Mouse (Mus musculus) kidney, adult 2 months (tissue): ENCODE measurements around the gene AB124611. TPM values are rescaled to one million over a fixed set of nuclear protein-coding genes. Genes with fewer than 3 reads are reported as not detected.
"Not testable (repeated sequence)": the region's sequence is repeated elsewhere in the genome, so short reads cannot be mapped to it uniquely, and the experiment has no call there.

ENCODE experiments used
- DNase-seq: peaks from one replicate; pipeline ENCODE4 v3.0.0; 2021
- H3K27ac ChIP-seq: fragments of 200-500 bp; 2 replicates; pipeline ENCODE4 v1.5.1; 2012; ENCODE audit warnings: low read depth, low read length, control low read depth, inconsistent platforms; ENCODE audit not compliant: insufficient read depth
- H3K27me3 ChIP-seq: fragments of 200-500 bp; replicated peaks from 2 replicates; pipeline ENCODE4 v1.6.1; 2012; ENCODE audit warnings: mild to moderate bottlenecking, moderate library complexity, low read length, inconsistent platforms; ENCODE audit not compliant: control insufficient read depth, insufficient read depth
- H3K36me3 ChIP-seq: fragments of 200-500 bp; 2 replicates; pipeline ENCODE4 v1.6.1; 2012; ENCODE audit warnings: mild to moderate bottlenecking, moderate library complexity, low read length, inconsistent platforms; ENCODE audit not compliant: control insufficient read depth, insufficient read depth
- H3K4me1 ChIP-seq: fragments of 200-500 bp; 2 replicates; pipeline ENCODE4 v1.6.1; 2011; ENCODE audit warnings: low read length; ENCODE audit not compliant: control insufficient read depth, insufficient read depth
- H3K4me3 ChIP-seq: fragments of 200-500 bp; 2 replicates; pipeline ENCODE4 v1.5.1; 2011; ENCODE audit warnings: mild to moderate bottlenecking, low read depth, low read length, control low read depth; ENCODE audit not compliant: insufficient read depth
- CTCF ChIP-seq: fragments of 200-500 bp; conservative IDR thresholded peaks from 2 replicates; pipeline ENCODE4 v1.5.1; 2011; ENCODE audit warnings: low read depth, mild to moderate bottlenecking, control low read depth, low read length, moderate library complexity, mixed read lengths; ENCODE audit not compliant: insufficient read depth, insufficient read length
- POLR2A ChIP-seq: fragments of 200-500 bp; IDR thresholded peaks from one replicate; pipeline ENCODE4 v1.6.1; 2011; ENCODE audit warnings: low read depth, low read length, control low read depth
- WGBS: fragments of 180-500 bp; shearing (Covaris S2); methylation state at CpG from one replicate; pipeline ENCODE4 v1.1.7; 2018; 5-methylcytosine and 5-hydroxymethylcytosine counted together
- polyA plus RNA-seq: library from polyadenylated mRNA; depleted of rRNA; stranded (reverse); fragments of >200 nt; gene quantifications from 2 replicates; pipeline ENCODE4 v1.2.3, GENCODE M21; 2012

The AB124611 gene
- polyA plus RNA-seq, 1 experiment, result 2.6 TPM

GRCm38 (mm10) chr9:21537009-21537408 is 11.0 kb downstream of the AB124611 start:
- H3K4me3 ChIP-seq, result no peak overlapping the region
- H3K27ac ChIP-seq, result no peak overlapping the region
- H3K36me3 ChIP-seq, result no peaks in the 10 kb centered on the region
- H3K27me3 ChIP-seq, result no peaks in the 10 kb centered on the region
- TF ChIP-seq POLR2A (no peak), CTCF (no peak)
- H3K4me1 ChIP-seq, result no peaks in the 10 kb centered on the region
- no peak for DNase-seq
- WGBS, result 64% methylated on average over 4 of the region's 4 CpGs

DNA sequence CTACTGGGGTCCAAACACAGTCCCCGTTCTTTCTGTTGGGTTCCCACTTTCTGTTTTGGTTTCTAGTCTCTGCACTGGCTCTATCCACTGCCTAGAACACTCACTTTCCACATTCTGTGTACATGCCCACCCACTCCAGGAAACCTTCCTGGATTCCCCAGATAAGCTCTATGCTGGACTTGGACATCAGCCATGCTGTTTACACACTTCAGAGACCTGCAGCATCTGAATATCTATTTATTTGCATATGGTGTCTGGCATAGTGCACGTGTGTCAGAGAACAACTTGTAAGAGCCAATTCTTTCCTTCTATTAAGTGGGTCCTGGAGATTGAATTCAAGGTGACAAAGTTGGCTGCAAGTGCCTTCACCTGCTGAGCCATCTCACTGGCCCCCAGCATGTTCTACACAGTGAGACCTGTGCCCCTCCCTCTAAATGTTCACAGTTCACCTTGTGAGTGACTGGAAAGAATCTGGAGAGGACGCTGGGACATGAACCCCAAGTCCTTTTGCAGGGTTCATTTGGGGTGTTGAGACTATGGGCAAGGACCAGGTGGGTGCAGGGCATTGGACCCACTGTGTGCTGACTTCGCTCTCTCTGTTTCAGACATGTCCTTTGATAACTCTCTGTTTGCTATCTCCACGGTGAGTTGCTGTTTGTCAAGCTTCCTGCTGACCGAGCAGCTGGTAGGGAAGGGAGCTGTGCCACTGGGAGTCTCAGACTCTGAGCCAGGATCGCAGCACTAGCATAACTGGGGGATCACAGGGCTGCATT is 14.2 kb downstream of the AB124611 start:
- Histone ChIP-seq H3K27me3 (no peaks in the 10 kb centered on the region), H3K36me3 (no peaks in the 10 kb centered on the region), H3K4me1 (0 out of 2 replicates have a peak, but pooled peaks cover under 1% of the 10 kb centered on the region), H3K4me3 (no peak overlapping the region), H3K27ac (no peak overlapping the region)
- DNase-seq, result no peak
- WGBS, result 73% methylated on average over 7 of the region's 7 CpGs
- TF ChIP-seq CTCF, result no peak
- TF ChIP-seq POLR2A, result no peak

- not testable (repeated sequence) for H3K4me3 ChIP-seq, DNase-seq, H3K36me3 ChIP-seq, H3K4me1 ChIP-seq, H3K27ac ChIP-seq, H3K27me3 ChIP-seq
- WGBS, result 91% methylated on average over 2 of the region's 2 CpGs
Observed at GRCm38 (mm10) chr9:21542001-21542400, 16.0 kb downstream of the AB124611 start.

DNA sequence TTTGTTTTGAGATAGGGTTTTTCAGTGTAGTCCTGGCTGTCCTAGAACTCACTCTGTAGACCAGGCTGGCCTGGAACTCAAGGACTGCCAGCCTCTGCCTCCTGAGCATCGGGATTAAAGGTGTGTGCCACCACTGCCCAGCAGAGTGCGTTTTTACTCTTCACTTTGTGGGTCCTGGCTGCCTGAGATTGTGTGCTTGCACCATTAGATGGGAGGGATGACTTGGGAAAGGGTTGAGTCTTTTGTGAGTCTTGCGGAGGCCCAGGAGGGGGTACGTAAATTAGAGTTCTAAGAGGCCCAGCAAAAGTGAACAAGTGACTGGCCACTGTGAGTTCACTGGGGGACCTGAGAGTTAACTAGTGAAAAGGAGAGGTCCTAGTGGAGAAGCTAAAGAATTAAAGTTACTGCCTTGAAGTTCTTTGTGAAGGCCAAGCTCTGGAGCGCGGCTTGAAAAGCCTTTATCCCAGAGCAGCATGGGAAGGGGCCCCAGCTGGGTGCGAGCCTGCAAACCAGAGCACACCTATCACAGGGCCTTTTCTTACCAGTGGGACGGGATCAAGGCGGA is 19.5 kb downstream of the AB124611 start:
- no peaks in the 10 kb centered on the region for H3K36me3 ChIP-seq
- 14% methylated on average over 9 of the region's 9 CpGs for WGBS
- no peak for DNase-seq
- peak overlapping the region; percentile 81 for H3K4me3 ChIP-seq
- H3K4me1 ChIP-seq, result peaks cover 7% of the 10 kb centered on the region; the same call in 1 of the 2 replicates
- TF ChIP-seq CTCF (no peak), POLR2A (peak; percentile 5)
- H3K27me3 ChIP-seq, result no peaks in the 10 kb centered on the region
- H3K27ac ChIP-seq, result peak overlapping the region; percentile 63

- no peaks in the 10 kb centered on the region for H3K27me3 ChIP-seq
- H3K27ac ChIP-seq, result peak overlapping the region; percentile 84
- peak overlapping the region; percentile 81 for H3K4me3 ChIP-seq
- WGBS, result under 1% methylated on average over 67 of the region's 67 CpGs
- H3K36me3 ChIP-seq, result no peaks in the 10 kb centered on the region
- DNase-seq, result peak; percentile 100
- TF ChIP-seq CTCF, result peak; percentile 54
- TF ChIP-seq POLR2A, result peak; percentile 27
- H3K4me1 ChIP-seq, result peaks cover 7% of the 10 kb centered on the region; the same call in 1 of the 2 replicates
Observed at GRCm38 (mm10) chr9:21545916-21546788, 20.2 kb downstream of the AB124611 start.

DNA sequence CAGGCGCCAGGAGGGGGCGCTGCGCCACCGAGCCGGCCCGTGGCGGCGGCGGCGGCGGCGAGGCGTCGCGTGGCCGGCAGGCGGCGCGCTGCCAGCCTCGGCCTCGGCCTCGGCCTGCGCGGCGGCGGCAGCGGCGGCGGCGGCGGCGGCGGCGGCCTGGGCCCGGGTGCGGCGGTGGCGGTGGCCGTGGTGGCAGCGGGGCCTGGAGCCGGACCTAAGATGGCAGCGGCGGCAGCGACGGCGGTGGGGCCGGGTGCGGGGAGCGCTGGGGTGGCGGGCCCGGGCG is 20.8 kb downstream of the AB124611 start, which contains the start of gene Carm1:
Carm1 (plus strand) TSS at position 106 of the 286 bp plus-strand sequence.
- peak within 1 kb of the TSS; percentile 84 for H3K27ac ChIP-seq
- H3K36me3 ChIP-seq, result no peaks in the 10 kb centered on the region
- H3K4me3 ChIP-seq, result peak within 1 kb of the TSS; percentile 92
- TF ChIP-seq POLR2A (no peak), CTCF (no peak)
- WGBS, result 29% methylated on average over 52 of the region's 52 CpGs
- no peaks in the 10 kb centered on the region for H3K27me3 ChIP-seq
- no peak for DNase-seq
- H3K4me1 ChIP-seq, result peaks cover 7% of the 10 kb centered on the region; the same call in 1 of the 2 replicates
